Mouse (Mus musculus) erythroblast, embryonic 14.5 days (primary cell): ENCODE measurements around the gene Cacna2d3. TPM values are rescaled to one million over a fixed set of nuclear protein-coding genes. Genes with fewer than 3 reads are reported as not detected.

Source experiments
- H3K27me3 ChIP-seq: 2 replicates; pipeline ENCODE4 v1.6.1; 2012; ENCODE audit warnings: inconsistent platforms; ENCODE audit not compliant: control insufficient read depth
- H3K36me3 ChIP-seq: 2 replicates; pipeline ENCODE4 v1.6.1; 2012; ENCODE audit warnings: mild to moderate bottlenecking, inconsistent platforms; ENCODE audit not compliant: control insufficient read depth
- H3K4me1 ChIP-seq: 2 replicates; pipeline ENCODE4 v1.6.1; 2012; ENCODE audit warnings: inconsistent platforms; ENCODE audit not compliant: control insufficient read depth
- H3K4me3 ChIP-seq: replicated peaks from 2 replicates; pipeline ENCODE3; 2012; ENCODE audit warnings: moderate library complexity, mild to moderate bottlenecking, inconsistent platforms
- H3K9me3 ChIP-seq: 2 replicates; pipeline ENCODE4 v1.6.1; 2012; ENCODE audit warnings: low read length, inconsistent platforms, mixed read lengths; ENCODE audit not compliant: control insufficient read depth
- GATA1 ChIP-seq: IDR thresholded peaks from 2 replicates; pipeline ENCODE4 v1.6.1; 2012; ENCODE audit warnings: low read length, inconsistent platforms, mixed read lengths
- TAL1 ChIP-seq: IDR thresholded peaks from 3 replicates; pipeline ENCODE4 v1.6.1; 2012; ENCODE audit warnings: low read length, inconsistent platforms, mixed read lengths
- polyA plus RNA-seq: library from polyadenylated mRNA; stranded (reverse); fragments of >175 nt; gene quantifications from 2 replicates; pipeline ENCODE4 v1.2.3, GENCODE M21; 2012

The Cacna2d3 gene
- polyA plus RNA-seq, 1 experiment, result 0.14 TPM

- peaks cover 68% of the 10 kb centered on the region for H3K27me3 ChIP-seq
- no peak overlapping the region for H3K4me3 ChIP-seq
- no peak for TF ChIP-seq TAL1
Observed at GRCm38 (mm10) chr14:29721131-29721487, 555 bp downstream of the Cacna2d3 start.

DNA sequence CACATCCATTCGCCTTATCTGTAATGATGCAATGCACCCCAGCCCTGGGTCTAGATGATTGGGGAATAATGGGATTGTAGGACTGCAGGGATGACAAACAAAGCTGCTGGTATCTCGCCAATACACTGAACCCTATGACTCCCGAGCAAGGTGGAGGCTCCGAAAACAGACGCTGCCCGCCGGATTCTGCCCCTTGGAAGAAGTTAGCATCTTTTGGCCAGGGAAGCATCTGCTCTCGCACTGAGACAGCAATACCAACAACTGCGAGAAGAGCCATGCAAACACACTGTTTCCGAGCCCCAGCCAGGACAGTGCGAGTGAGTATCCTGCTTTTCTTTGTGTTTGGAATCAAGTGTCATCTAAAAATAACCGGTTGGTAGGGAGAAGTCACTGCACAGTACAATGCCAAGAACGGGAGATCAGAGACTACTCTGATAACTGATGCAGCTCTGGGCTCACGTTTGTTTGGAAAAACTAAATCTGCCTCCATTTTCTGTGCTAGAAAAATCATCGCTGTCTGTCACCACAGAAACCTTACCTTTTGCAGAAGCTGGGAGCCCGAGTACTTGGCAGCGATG is 1.2 kb downstream of the Cacna2d3 start:
- Histone ChIP-seq H3K4me3 (no peak overlapping the region), H3K9me3 (no peaks in the 10 kb centered on the region), H3K4me1 (no peaks in the 10 kb centered on the region), H3K27me3 (peaks cover 65% of the 10 kb centered on the region), H3K36me3 (no peaks in the 10 kb centered on the region)
- no peak for TF ChIP-seq TAL1
- no peak for TF ChIP-seq GATA1

More at GRCm38 (mm10) chr14:29721131-29721487, 555 bp downstream of the Cacna2d3 start:
- H3K4me1 ChIP-seq, result no peaks in the 10 kb centered on the region
- H3K9me3 ChIP-seq, result no peaks in the 10 kb centered on the region
- H3K36me3 ChIP-seq, result no peaks in the 10 kb centered on the region

GRCm38 (mm10) chr14:29712621-29713020 is 9.0 kb downstream of the Cacna2d3 start:
- no peak for TF ChIP-seq GATA1
- no peak for TF ChIP-seq TAL1
- H3K36me3 ChIP-seq, result no peaks in the 10 kb centered on the region
- H3K4me3 ChIP-seq, result no peak overlapping the region
- no peaks in the 10 kb centered on the region for H3K4me1 ChIP-seq
- H3K27me3 ChIP-seq, result peaks cover 2% of the 10 kb centered on the region; the same call in 1 of the 2 replicates
- no peaks in the 10 kb centered on the region for H3K9me3 ChIP-seq

- no peak for TF ChIP-seq TAL1
- no peak for TF ChIP-seq GATA1
- H3K27me3 ChIP-seq, result no peaks in the 10 kb centered on the region; the same call in 1 of the 2 replicates
- no peaks in the 10 kb centered on the region for H3K4me1 ChIP-seq
- H3K4me3 ChIP-seq, result no peak overlapping the region
- no peaks in the 10 kb centered on the region for H3K9me3 ChIP-seq
- H3K36me3 ChIP-seq, result no peaks in the 10 kb centered on the region
Observed at GRCm38 (mm10) chr14:29707561-29708335, 13.9 kb downstream of the Cacna2d3 start.

- H3K36me3 ChIP-seq, result no peaks in the 10 kb centered on the region
- TF ChIP-seq TAL1 (no peak), GATA1 (no peak)
- H3K4me3 ChIP-seq, result no peak overlapping the region
- no peaks in the 10 kb centered on the region for H3K4me1 ChIP-seq
- no peaks in the 10 kb centered on the region for H3K9me3 ChIP-seq
- H3K27me3 ChIP-seq, result no peaks in the 10 kb centered on the region; the same call in 1 of the 2 replicates
Observed at GRCm38 (mm10) chr14:29702762-29703161, 18.9 kb downstream of the Cacna2d3 start.

GRCm38 (mm10) chr14:29696131-29696530 is 25.5 kb downstream of the Cacna2d3 start:
- Histone ChIP-seq H3K27me3 (no peaks in the 10 kb centered on the region), H3K9me3 (no peaks in the 10 kb centered on the region)

GRCm38 (mm10) chr14:29672436-29673050 is 49.1 kb downstream of the Cacna2d3 start:
- TF ChIP-seq GATA1 (no peak), TAL1 (no peak)
- no peaks in the 10 kb centered on the region for H3K9me3 ChIP-seq
- H3K36me3 ChIP-seq, result no peaks in the 10 kb centered on the region
- no peak overlapping the region for H3K4me3 ChIP-seq
- H3K4me1 ChIP-seq, result no peaks in the 10 kb centered on the region
- no peaks in the 10 kb centered on the region for H3K27me3 ChIP-seq

More at GRCm38 (mm10) chr14:29696131-29696530, 25.5 kb downstream of the Cacna2d3 start:
- Histone ChIP-seq H3K4me3 (no peak overlapping the region), H3K4me1 (no peaks in the 10 kb centered on the region), H3K36me3 (no peaks in the 10 kb centered on the region)
- TF ChIP-seq TAL1 (no peak), GATA1 (no peak)

DNA sequence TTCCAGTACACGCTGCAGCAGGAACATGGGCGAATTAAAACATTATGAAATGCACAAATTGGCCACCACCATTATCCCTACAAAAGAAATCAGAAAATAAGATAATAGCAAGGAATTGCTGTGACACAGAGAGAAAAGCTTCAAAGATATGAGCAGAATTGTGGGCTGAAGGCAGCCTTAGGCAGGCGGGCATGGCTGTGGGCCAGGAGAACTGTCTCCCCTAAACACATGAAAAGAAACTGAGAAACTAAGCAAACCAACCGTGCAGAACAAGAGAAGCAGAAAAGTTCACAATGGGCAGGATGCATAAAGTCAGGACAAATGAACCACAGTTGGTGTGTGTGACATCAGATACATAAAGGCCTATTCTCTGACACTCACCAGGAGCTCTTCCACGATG is 51.8 kb downstream of the Cacna2d3 start:
- no peak overlapping the region for H3K4me3 ChIP-seq
- H3K36me3 ChIP-seq, result no peaks in the 10 kb centered on the region
- no peaks in the 10 kb centered on the region for H3K9me3 ChIP-seq
- H3K4me1 ChIP-seq, result no peaks in the 10 kb centered on the region
- TF ChIP-seq TAL1 (no peak), GATA1 (no peak)
- no peaks in the 10 kb centered on the region for H3K27me3 ChIP-seq

GRCm38 (mm10) chr14:29657006-29657405 is 64.7 kb downstream of the Cacna2d3 start:
- Histone ChIP-seq H3K9me3 (no peaks in the 10 kb centered on the region), H3K4me3 (no peak overlapping the region), H3K27me3 (no peaks in the 10 kb centered on the region), H3K36me3 (no peaks in the 10 kb centered on the region), H3K4me1 (no peaks in the 10 kb centered on the region)
- no peak for TF ChIP-seq GATA1
- TF ChIP-seq TAL1, result no peak
